Mouse (Mus musculus): ENCODE measurements around the gene Ncf4. TPM values are rescaled to one million over a fixed set of nuclear protein-coding genes. Genes with fewer than 3 reads are reported as not detected.
"Not testable (repeated sequence)": the region's sequence is repeated elsewhere in the genome, so short reads cannot be mapped to it uniquely, and the experiment has no call there.

The Ncf4 gene
- polyA plus RNA-seq, 1 experiment from 2014 or later: 7.5 TPM

- 22% methylated on average over 10 of the region's 10 CpGs for WGBS
Observed at GRCm38 (mm10) chr15:78239453-78239852, 5.1 kb upstream of the Ncf4 start.

GRCm38 (mm10) chr15:78239956-78240617 is 4.5 kb upstream of the Ncf4 start:
- H3K27ac ChIP-seq: no peak overlapping the region; the same call in 1 of the 2 replicates
- no peaks in the 10 kb centered on the region for H3K36me3 ChIP-seq
- H3K4me1 ChIP-seq: peaks cover 18% of the 10 kb centered on the region
- WGBS: 61% methylated on average over 14 of the region's 14 CpGs
- H3K9me3 ChIP-seq: no peaks in the 10 kb centered on the region
- H3K4me3 ChIP-seq: no peak overlapping the region
- H3K27me3 ChIP-seq (ENCODE audit: insufficient read depth, poor library complexity, severe bottlenecking): peaks cover 39% of the 10 kb centered on the region
- no peak for DNase-seq (ENCODE audit: low spot score)

More at GRCm38 (mm10) chr15:78239453-78239852, 5.1 kb upstream of the Ncf4 start:
- DNase-seq (ENCODE audit: low spot score): no peak
- H3K27me3 ChIP-seq (ENCODE audit: insufficient read depth, poor library complexity, severe bottlenecking): peaks cover 33% of the 10 kb centered on the region
- peaks cover 22% of the 10 kb centered on the region for H3K4me1 ChIP-seq
- no peaks in the 10 kb centered on the region for H3K36me3 ChIP-seq
- no peaks in the 10 kb centered on the region for H3K9me3 ChIP-seq
- H3K27ac ChIP-seq: no peak overlapping the region
- H3K4me3 ChIP-seq: no peak overlapping the region

- Histone ChIP-seq H3K9me3 (no peaks in the 10 kb centered on the region), H3K36me3 (no peaks in the 10 kb centered on the region), H3K4me3 (no peak overlapping the region), H3K4me1 (peaks cover 10% of the 10 kb centered on the region), H3K27ac (no peak overlapping the region), H3K27me3 (ENCODE audit: insufficient read depth, poor library complexity, severe bottlenecking) (peaks cover 41% of the 10 kb centered on the region)
- WGBS: 50% methylated on average over 11 of the region's 11 CpGs
- DNase-seq (ENCODE audit: low spot score): no peak
Observed at GRCm38 (mm10) chr15:78241335-78241734, 3.3 kb upstream of the Ncf4 start.

- WGBS: 76% methylated on average over 8 of the region's 8 CpGs
- no peak overlapping the region for H3K4me3 ChIP-seq
- H3K4me1 ChIP-seq: peaks cover 19% of the 10 kb centered on the region
- no peak for DNase-seq (ENCODE audit: low spot score)
- peaks cover 41% of the 10 kb centered on the region for H3K27me3 ChIP-seq (ENCODE audit: insufficient read depth, poor library complexity, severe bottlenecking)
- H3K36me3 ChIP-seq: no peaks in the 10 kb centered on the region
- no peak overlapping the region for H3K27ac ChIP-seq
- no peaks in the 10 kb centered on the region for H3K9me3 ChIP-seq
Observed at GRCm38 (mm10) chr15:78243061-78243460, 1.5 kb upstream of the Ncf4 start.

- H3K4me3 ChIP-seq: no peak overlapping the region
- no peaks in the 10 kb centered on the region for H3K36me3 ChIP-seq
- H3K4me1 ChIP-seq: peaks cover 19% of the 10 kb centered on the region
- peaks cover 37% of the 10 kb centered on the region for H3K27me3 ChIP-seq (ENCODE audit: insufficient read depth, poor library complexity, severe bottlenecking)
- H3K27ac ChIP-seq: no peak overlapping the region
- no peaks in the 10 kb centered on the region for H3K9me3 ChIP-seq
- WGBS: 67% methylated on average over 6 of the region's 6 CpGs
- DNase-seq (ENCODE audit: low spot score): no peak
Observed at GRCm38 (mm10) chr15:78243774-78244173, 827 bp upstream of the Ncf4 start.

GRCm38 (mm10) chr15:78246143-78247116 is 1.8 kb downstream of the Ncf4 start:
- no peak for DNase-seq (ENCODE audit: low spot score)
- Histone ChIP-seq H3K27ac (no peak overlapping the region), H3K9me3 (no peaks in the 10 kb centered on the region), H3K4me3 (no peak overlapping the region), H3K36me3 (no peaks in the 10 kb centered on the region), H3K4me1 (peaks cover 14% of the 10 kb centered on the region), H3K27me3 (ENCODE audit: insufficient read depth, poor library complexity, severe bottlenecking) (peaks cover 34% of the 10 kb centered on the region)
- WGBS: 69% methylated on average over 18 of the region's 18 CpGs

GRCm38 (mm10) chr15:78247659-78248058 is 3.1 kb downstream of the Ncf4 start:
- 68% methylated on average over 2 of the region's 2 CpGs for WGBS

GRCm38 (mm10) chr15:78248410-78248809 is 3.8 kb downstream of the Ncf4 start:
- Histone ChIP-seq H3K9me3 (no peaks in the 10 kb centered on the region), H3K27me3 (ENCODE audit: insufficient read depth, poor library complexity, severe bottlenecking) (peaks cover 33% of the 10 kb centered on the region), H3K36me3 (no peaks in the 10 kb centered on the region), H3K4me1 (peaks cover 14% of the 10 kb centered on the region), H3K27ac (no peak overlapping the region), H3K4me3 (no peak overlapping the region)
- 56% methylated on average over 3 of the region's 3 CpGs for WGBS
- DNase-seq (ENCODE audit: low spot score): no peak

More at GRCm38 (mm10) chr15:78247659-78248058, 3.1 kb downstream of the Ncf4 start:
- Histone ChIP-seq H3K4me3 (no peak overlapping the region), H3K9me3 (no peaks in the 10 kb centered on the region), H3K4me1 (peaks cover 14% of the 10 kb centered on the region), H3K27ac (no peak overlapping the region), H3K27me3 (ENCODE audit: insufficient read depth, poor library complexity, severe bottlenecking) (peaks cover 38% of the 10 kb centered on the region), H3K36me3 (no peaks in the 10 kb centered on the region)
- DNase-seq (ENCODE audit: low spot score): no peak

GRCm38 (mm10) chr15:78254751-78255150 is 10.2 kb downstream of the Ncf4 start:
- 18% methylated on average over 20 of the region's 20 CpGs for WGBS
- peaks cover 40% of the 10 kb centered on the region for H3K27me3 ChIP-seq (ENCODE audit: insufficient read depth, poor library complexity, severe bottlenecking)
- no peak for DNase-seq (ENCODE audit: low spot score)
- H3K36me3 ChIP-seq: no peaks in the 10 kb centered on the region
- H3K9me3 ChIP-seq: no peaks in the 10 kb centered on the region
- H3K27ac ChIP-seq: no peak overlapping the region
- 0 out of 2 replicates have a peak overlapping the region, but pooled peaks have one; percentile 8 for H3K4me3 ChIP-seq
- H3K4me1 ChIP-seq: peaks cover 12% of the 10 kb centered on the region; the same call in 1 of the 2 replicates

- H3K36me3 ChIP-seq; DNase-seq (ENCODE audit: low spot score); H3K9me3 ChIP-seq; H3K4me3 ChIP-seq; H3K27ac ChIP-seq: not testable (repeated sequence)
- peaks cover 31% of the 10 kb centered on the region for H3K27me3 ChIP-seq (ENCODE audit: insufficient read depth, poor library complexity, severe bottlenecking)
- peaks cover 12% of the 10 kb centered on the region; the same call in 1 of the 2 replicates for H3K4me1 ChIP-seq
Observed at GRCm38 (mm10) chr15:78256602-78257259, 12.1 kb downstream of the Ncf4 start.

GRCm38 (mm10) chr15:78257326-78258050 is 12.9 kb downstream of the Ncf4 start:
- peaks cover 12% of the 10 kb centered on the region; the same call in 1 of the 2 replicates for H3K4me1 ChIP-seq
- H3K27me3 ChIP-seq (ENCODE audit: insufficient read depth, poor library complexity, severe bottlenecking): peaks cover 26% of the 10 kb centered on the region
- H3K4me3 ChIP-seq: no peak overlapping the region
- 41% methylated on average over 7 of the region's 7 CpGs for WGBS
- H3K27ac ChIP-seq: peak overlapping the region; percentile 57; the same call in 1 of the 2 replicates
- no peaks in the 10 kb centered on the region for H3K9me3 ChIP-seq
- no peaks in the 10 kb centered on the region for H3K36me3 ChIP-seq
- DNase-seq (ENCODE audit: low spot score): no peak

- 58% methylated on average over 10 of the region's 10 CpGs for WGBS
- no peak for DNase-seq (ENCODE audit: low spot score)
- Histone ChIP-seq H3K27ac (peak overlapping the region; percentile 57; the same call in 1 of the 2 replicates), H3K4me1 (peaks cover 12% of the 10 kb centered on the region; the same call in 1 of the 2 replicates), H3K9me3 (no peaks in the 10 kb centered on the region), H3K36me3 (no peaks in the 10 kb centered on the region), H3K4me3 (no peak overlapping the region), H3K27me3 (ENCODE audit: insufficient read depth, poor library complexity, severe bottlenecking) (peaks cover 26% of the 10 kb centered on the region)
Observed at GRCm38 (mm10) chr15:78258246-78258865, 13.8 kb downstream of the Ncf4 start.

Measured in heart, embryonic 10.5 days (tissue).